Mouse (Mus musculus) embryonic facial prominence, embryonic 15.5 days (tissue): ENCODE results near the gene Nhsl1. TPM values are rescaled to one million over a fixed set of nuclear protein-coding genes. Genes with fewer than 3 reads are reported as not detected.

ENCODE experiments used
- ATAC-seq: fragments of 200-750 bp; cut with Nextera tagmentation; 2 replicates; pipeline ENCODE4 v1.8.0; 2017; ENCODE audit warnings: low read depth, moderate TSS enrichment; ENCODE audit not compliant: insufficient number of reproducible peaks, low FRiP score, low TSS enrichment
- H3K27ac ChIP-seq: fragments of 300-500 bp; sonication (generic); replicated peaks from 2 replicates; pipeline ENCODE4 v1.5.1; 2015; ENCODE audit warnings: mild to moderate bottlenecking, inconsistent platforms
- H3K27me3 ChIP-seq: fragments of 300-500 bp; sonication (generic); 2 replicates; pipeline ENCODE4 v1.6.1; 2015; ENCODE audit warnings: inconsistent platforms
- H3K36me3 ChIP-seq: fragments of 300-500 bp; sonication (generic); 2 replicates; pipeline ENCODE4 v1.6.1; 2015; ENCODE audit warnings: mild to moderate bottlenecking, inconsistent platforms
- H3K4me1 ChIP-seq: fragments of 300-500 bp; sonication (generic); 2 replicates; pipeline ENCODE4 v1.6.1; 2015; ENCODE audit warnings: inconsistent platforms
- H3K4me2 ChIP-seq: fragments of 300-500 bp; sonication (generic); replicated peaks from 2 replicates; pipeline ENCODE4 v1.6.1; 2015; ENCODE audit warnings: mild to moderate bottlenecking, inconsistent platforms
- H3K4me3 ChIP-seq: fragments of 300-500 bp; sonication (generic); replicated peaks from 2 replicates; pipeline ENCODE4 v1.5.1; 2015; ENCODE audit warnings: mild to moderate bottlenecking, inconsistent platforms
- H3K9ac ChIP-seq: fragments of 300-500 bp; sonication (generic); 2 replicates; pipeline ENCODE4 v1.6.1; 2015; ENCODE audit warnings: inconsistent platforms
- H3K9me3 ChIP-seq: fragments of 300-500 bp; sonication (generic); replicated peaks from 2 replicates; pipeline ENCODE4 v1.6.1; 2016; ENCODE audit warnings: inconsistent platforms
- WGBS: fragments of 180-500 bp; shearing (Covaris S2); methylation state at CpG from one replicate; pipeline ENCODE4 v1.1.7; 2015; 5-methylcytosine and 5-hydroxymethylcytosine counted together
- polyA plus RNA-seq: library from polyadenylated mRNA; unstranded; fragments of >200 nt; fragmentation: Nextera tagmentation; extraction: Ambion mirVana; gene quantifications from 2 replicates; pipeline ENCODE4 v1.2.1, GENCODE M21; 2015

Gene Nhsl1
- polyA plus RNA-seq, 1 experiment from 2014 or later = 11.0 TPM

DNA sequence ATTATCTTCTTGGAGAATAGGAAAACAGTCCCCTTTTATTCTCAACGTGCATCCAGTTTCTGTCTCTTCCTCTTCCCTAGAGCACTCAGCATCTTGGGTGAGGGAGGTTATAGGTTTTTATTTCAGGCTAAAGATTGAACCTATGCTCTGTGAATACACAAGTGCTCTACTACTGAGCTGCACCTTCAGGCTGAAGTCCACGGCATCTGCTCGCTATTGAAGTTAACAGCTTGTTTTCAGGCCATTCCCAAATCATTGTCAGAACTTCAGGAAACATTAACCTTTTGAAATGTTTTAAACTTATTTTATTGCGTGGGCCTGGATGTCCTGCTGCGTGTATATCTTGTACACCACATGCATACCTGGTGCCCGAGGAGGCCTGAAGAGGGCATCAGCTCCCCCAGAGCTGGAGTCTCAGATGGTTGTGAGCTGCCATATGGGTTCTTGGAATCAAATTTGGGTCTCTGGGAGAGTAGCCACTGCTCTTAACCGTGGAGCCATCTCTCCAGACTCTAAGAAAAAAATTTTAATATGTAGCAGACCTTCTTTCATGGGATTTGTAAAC is 169.5 kb downstream of the Nhsl1 start:
- H3K36me3 ChIP-seq = no peaks in the 10 kb centered on the region
- no peak overlapping the region for H3K27ac ChIP-seq
- H3K4me3 ChIP-seq = no peak overlapping the region
- H3K9ac ChIP-seq = no peak overlapping the region
- no peak overlapping the region for H3K4me2 ChIP-seq
- ATAC-seq = no peak
- no peaks in the 10 kb centered on the region for H3K27me3 ChIP-seq
- WGBS = 79% methylated on average over 7 of the region's 7 CpGs
- no peaks in the 10 kb centered on the region for H3K9me3 ChIP-seq
- H3K4me1 ChIP-seq = no peaks in the 10 kb centered on the region

- H3K9ac ChIP-seq = no peak overlapping the region
- no peak for ATAC-seq
- H3K4me3 ChIP-seq = no peak overlapping the region
- WGBS = 82% methylated on average over 10 of the region's 10 CpGs
- no peak overlapping the region for H3K4me2 ChIP-seq
- no peaks in the 10 kb centered on the region for H3K36me3 ChIP-seq
- no peaks in the 10 kb centered on the region for H3K9me3 ChIP-seq
- no peaks in the 10 kb centered on the region for H3K27me3 ChIP-seq
- no peaks in the 10 kb centered on the region for H3K4me1 ChIP-seq
- H3K27ac ChIP-seq = no peak overlapping the region
Measured at GRCm38 (mm10) chr10:18489936-18490335, 171.2 kb downstream of the Nhsl1 start.

- H3K4me1 ChIP-seq = no peaks in the 10 kb centered on the region
- no peak for ATAC-seq
- no peaks in the 10 kb centered on the region for H3K27me3 ChIP-seq
- no peak overlapping the region for H3K4me2 ChIP-seq
- no peaks in the 10 kb centered on the region for H3K36me3 ChIP-seq
- no peaks in the 10 kb centered on the region for H3K9me3 ChIP-seq
- H3K4me3 ChIP-seq = no peak overlapping the region
- H3K27ac ChIP-seq = no peak overlapping the region
- WGBS = 68% methylated on average over 4 of the region's 4 CpGs
- H3K9ac ChIP-seq = no peak overlapping the region
Measured at GRCm38 (mm10) chr10:18491952-18492351, 173.2 kb downstream of the Nhsl1 start.

DNA sequence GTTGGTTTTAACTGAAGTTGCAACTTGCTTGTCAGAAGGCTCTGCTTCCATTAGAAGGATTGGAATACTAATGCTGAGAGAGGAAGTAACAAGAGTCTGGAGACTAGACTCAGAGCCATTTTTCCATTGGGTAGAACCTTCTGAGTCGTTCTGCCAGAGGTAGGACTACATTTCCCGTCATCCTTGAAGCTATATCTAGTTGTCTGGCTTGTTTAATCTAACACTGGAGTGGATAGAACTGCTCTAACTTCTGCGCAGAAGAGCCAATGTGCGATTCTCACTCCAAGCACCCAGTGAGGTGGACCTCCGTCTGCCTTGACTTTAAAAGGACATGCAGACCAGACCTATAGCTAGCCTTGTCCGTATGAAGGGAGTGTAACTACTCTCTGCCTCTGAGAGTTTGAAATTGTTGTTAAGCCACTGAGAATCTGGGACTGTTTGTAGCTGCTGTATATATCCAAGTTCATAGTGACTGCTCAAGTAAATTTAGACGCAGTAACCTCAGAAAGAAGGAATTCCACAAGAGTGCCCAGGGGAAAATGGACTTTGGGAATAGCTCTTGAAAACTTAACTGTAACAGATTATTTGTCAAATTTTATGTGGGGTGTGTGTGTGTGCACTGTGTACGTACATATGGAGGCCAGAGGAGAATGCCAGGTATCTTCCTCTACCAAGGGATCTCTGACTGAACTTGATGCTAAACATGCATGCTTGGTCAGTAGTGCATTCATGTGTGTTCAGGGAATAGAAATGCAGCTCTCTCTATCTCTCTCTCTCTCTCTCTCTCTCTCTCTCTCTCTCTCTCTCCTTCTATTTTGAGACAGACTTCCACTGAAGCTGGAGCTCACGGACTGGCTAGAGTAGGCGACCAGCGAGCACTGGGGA is 174.5 kb downstream of the Nhsl1 start:
- Histone ChIP-seq H3K27me3 (no peaks in the 10 kb centered on the region), H3K27ac (no peak overlapping the region; the same call in 1 of the 2 replicates), H3K4me1 (peaks cover 3% of the 10 kb centered on the region; the same call in 1 of the 2 replicates), H3K4me3 (no peak overlapping the region), H3K4me2 (no peak overlapping the region), H3K9ac (no peak overlapping the region), H3K9me3 (no peaks in the 10 kb centered on the region), H3K36me3 (no peaks in the 10 kb centered on the region)
- ATAC-seq = no peak
- 83% methylated on average over 11 of the region's 11 CpGs for WGBS

GRCm38 (mm10) chr10:18494249-18494648 is 175.5 kb downstream of the Nhsl1 start:
- 52% methylated on average over 7 of the region's 7 CpGs for whole genome bisulfite sequencing
- H3K36me3 ChIP-seq = no peaks in the 10 kb centered on the region
- ATAC-seq = 0 out of 2 replicates have a peak, but pooled peaks have one; percentile 29
- no peaks in the 10 kb centered on the region for H3K9me3 ChIP-seq
- H3K27me3 ChIP-seq = no peaks in the 10 kb centered on the region
- H3K4me3 ChIP-seq = no peak overlapping the region
- no peak overlapping the region for H3K27ac ChIP-seq
- peaks cover 3% of the 10 kb centered on the region; the same call in 1 of the 2 replicates for H3K4me1 ChIP-seq
- no peak overlapping the region for H3K4me2 ChIP-seq
- no peak overlapping the region for H3K9ac ChIP-seq

- H3K27ac ChIP-seq = no peak overlapping the region
Measured at GRCm38 (mm10) chr10:18497066-18497465, 178.3 kb downstream of the Nhsl1 start.

GRCm38 (mm10) chr10:18501997-18502396 is 183.2 kb downstream of the Nhsl1 start:
- H3K36me3 ChIP-seq = no peaks in the 10 kb centered on the region; the same call in 1 of the 2 replicates
- no peak overlapping the region for H3K27ac ChIP-seq
- no peak for ATAC-seq
- no peak overlapping the region for H3K9ac ChIP-seq
- 72% methylated on average over 3 of the region's 3 CpGs for WGBS
- peaks cover 17% of the 10 kb centered on the region for H3K4me1 ChIP-seq
- H3K9me3 ChIP-seq = no peaks in the 10 kb centered on the region
- H3K4me3 ChIP-seq = no peak overlapping the region
- H3K27me3 ChIP-seq = no peaks in the 10 kb centered on the region
- H3K4me2 ChIP-seq = no peak overlapping the region

More at GRCm38 (mm10) chr10:18497066-18497465, 178.3 kb downstream of the Nhsl1 start:
- Histone ChIP-seq H3K9ac (no peak overlapping the region), H3K36me3 (no peaks in the 10 kb centered on the region; the same call in 1 of the 2 replicates), H3K9me3 (no peaks in the 10 kb centered on the region), H3K27me3 (no peaks in the 10 kb centered on the region), H3K4me2 (no peak overlapping the region), H3K4me3 (no peak overlapping the region), H3K4me1 (peaks cover 3% of the 10 kb centered on the region; the same call in 1 of the 2 replicates)
- WGBS = 56% methylated on average over 7 of the region's 7 CpGs
- no peak for ATAC-seq

GRCm38 (mm10) chr10:18505690-18506089 is 186.9 kb downstream of the Nhsl1 start:
- ATAC-seq = no peak
- peak overlapping the region; percentile 30; the same call in 1 of the 2 replicates for H3K27ac ChIP-seq
- no peak overlapping the region for H3K9ac ChIP-seq
- 50% methylated on average over 10 of the region's 10 CpGs for WGBS
- no peaks in the 10 kb centered on the region for H3K36me3 ChIP-seq
- H3K27me3 ChIP-seq = no peaks in the 10 kb centered on the region
- no peaks in the 10 kb centered on the region for H3K9me3 ChIP-seq
- H3K4me2 ChIP-seq = no peak overlapping the region
- no peak overlapping the region for H3K4me3 ChIP-seq
- H3K4me1 ChIP-seq = peaks cover 24% of the 10 kb centered on the region

DNA sequence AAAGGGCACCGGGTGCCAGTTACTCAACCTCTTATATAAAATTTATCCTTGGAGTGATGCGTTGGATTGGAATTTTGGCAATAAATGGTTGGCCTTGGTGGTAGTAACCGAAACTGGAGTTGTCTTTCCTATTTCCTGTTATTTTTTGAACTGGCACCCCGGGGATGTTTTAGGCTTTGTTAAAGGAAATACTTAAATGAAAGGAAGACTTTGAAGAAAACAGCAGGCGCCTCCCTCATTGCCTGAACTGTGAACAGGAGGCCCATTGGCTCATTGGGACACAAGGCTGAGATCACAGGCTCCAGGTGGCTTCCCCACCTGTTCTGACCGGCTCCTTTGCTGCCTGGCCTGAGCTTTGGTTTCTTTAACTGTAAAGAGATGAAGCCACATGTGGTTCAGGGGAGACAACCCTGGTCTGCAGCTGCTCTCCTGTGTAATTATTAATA is 187.7 kb downstream of the Nhsl1 start:
- H3K4me1 ChIP-seq = peaks cover 24% of the 10 kb centered on the region
- no peaks in the 10 kb centered on the region for H3K27me3 ChIP-seq
- H3K9ac ChIP-seq = no peak overlapping the region
- 45% methylated on average over 6 of the region's 6 CpGs for WGBS
- no peaks in the 10 kb centered on the region for H3K9me3 ChIP-seq
- peak; percentile 73; the same call in 1 of the 2 replicates for ATAC-seq
- H3K36me3 ChIP-seq = no peaks in the 10 kb centered on the region
- no peak overlapping the region for H3K4me2 ChIP-seq
- H3K27ac ChIP-seq = no peak overlapping the region
- no peak overlapping the region for H3K4me3 ChIP-seq

- Histone ChIP-seq H3K4me2 (no peak overlapping the region), H3K4me1 (peaks cover 24% of the 10 kb centered on the region), H3K27me3 (no peaks in the 10 kb centered on the region), H3K4me3 (no peak overlapping the region), H3K27ac (no peak overlapping the region), H3K9ac (no peak overlapping the region), H3K36me3 (0 out of 2 replicates have a peak, but pooled peaks cover 3% of the 10 kb centered on the region), H3K9me3 (no peaks in the 10 kb centered on the region)
- 77% methylated on average over 2 of the region's 2 CpGs for WGBS
- ATAC-seq = no peak
Measured at GRCm38 (mm10) chr10:18507869-18508473, 189.2 kb downstream of the Nhsl1 start.

DNA sequence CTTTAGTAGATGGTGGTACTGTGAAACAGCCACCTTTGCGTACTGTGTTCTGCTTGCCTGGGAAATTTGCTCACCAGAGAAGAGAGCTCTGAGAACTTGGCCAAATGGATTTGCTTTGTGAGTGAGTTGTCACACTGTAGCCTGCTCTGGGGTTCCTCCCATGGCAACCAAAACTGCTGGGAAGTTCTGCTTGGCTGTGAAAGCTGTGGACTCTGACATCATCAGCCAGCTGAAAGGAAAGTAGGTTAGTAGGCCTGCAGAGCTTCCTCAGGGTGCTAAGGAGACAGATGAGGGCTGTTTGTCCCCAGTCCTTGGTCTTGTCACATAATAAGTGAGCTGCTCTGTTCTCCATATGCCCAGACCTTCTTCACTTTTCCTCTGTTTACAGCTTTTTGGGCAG is 189.8 kb downstream of the Nhsl1 start:
- no peak overlapping the region for H3K4me2 ChIP-seq
- H3K4me1 ChIP-seq = peaks cover 24% of the 10 kb centered on the region
- no peak for ATAC-seq
- H3K9me3 ChIP-seq = no peaks in the 10 kb centered on the region
- H3K9ac ChIP-seq = no peak overlapping the region
- no peak overlapping the region for H3K4me3 ChIP-seq
- H3K27ac ChIP-seq = no peak overlapping the region
- H3K27me3 ChIP-seq = no peaks in the 10 kb centered on the region
- H3K36me3 ChIP-seq = 0 out of 2 replicates have a peak, but pooled peaks cover 3% of the 10 kb centered on the region
- 94% methylated on average over 1 of the region's 1 CpGs for WGBS
